Mouse (Mus musculus) right cerebral cortex, postnatal 25 days (tissue): ENCODE data around the gene Knstrn.

Source experiments
- DNase-seq: peaks from one replicate; pipeline ENCODE4 v3.0.0; 2022

Gene Knstrn

GRCm38 (mm10) chr2:118791591-118792258, 22.1 kb upstream of the Knstrn start:
- DNase-seq, result no peak

DNA sequence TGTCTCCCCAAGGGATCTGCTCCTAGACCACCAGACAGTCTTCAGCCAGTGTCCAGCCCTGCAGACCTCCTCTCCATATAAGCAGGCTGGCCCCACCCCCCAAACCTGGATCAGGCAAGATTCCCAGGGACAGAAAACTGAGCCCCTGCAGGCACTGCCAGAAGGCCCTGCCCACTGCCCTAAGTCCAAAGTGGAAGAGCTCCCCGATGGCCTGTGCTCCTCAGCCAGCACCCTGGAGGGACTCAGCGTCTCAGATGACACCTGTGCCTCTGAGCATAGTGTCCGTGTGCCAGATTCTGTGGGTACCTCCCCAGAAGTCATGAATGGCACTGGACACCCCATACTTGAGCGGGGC, 21.6 kb upstream of the Knstrn start:
- DNase-seq, result no peak

DNA sequence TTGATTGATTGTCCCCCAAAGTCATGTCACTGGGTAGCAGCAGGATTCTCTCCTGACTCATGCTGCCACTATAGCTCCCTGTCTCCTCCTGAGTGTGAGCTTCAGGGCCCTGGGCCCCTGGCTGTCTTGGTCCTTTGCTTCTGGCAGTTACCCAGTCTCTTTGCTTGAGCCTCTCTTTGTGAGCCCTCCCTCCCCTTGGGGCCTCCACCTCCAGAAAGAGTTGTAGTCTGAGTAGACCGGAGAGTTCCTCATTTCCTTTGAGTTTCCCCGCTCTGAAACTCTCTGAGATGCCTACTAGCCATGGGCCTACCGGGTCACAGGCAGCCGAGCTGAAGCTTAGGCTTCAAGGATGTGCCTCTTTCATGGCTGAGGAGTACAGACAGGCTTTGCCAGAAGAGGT, 20.2 kb upstream of the Knstrn start:
- no peak for DNase-seq

GRCm38 (mm10) chr2:118802542-118803118, 11.2 kb upstream of the Knstrn start:
- DNase-seq, result no peak

DNA sequence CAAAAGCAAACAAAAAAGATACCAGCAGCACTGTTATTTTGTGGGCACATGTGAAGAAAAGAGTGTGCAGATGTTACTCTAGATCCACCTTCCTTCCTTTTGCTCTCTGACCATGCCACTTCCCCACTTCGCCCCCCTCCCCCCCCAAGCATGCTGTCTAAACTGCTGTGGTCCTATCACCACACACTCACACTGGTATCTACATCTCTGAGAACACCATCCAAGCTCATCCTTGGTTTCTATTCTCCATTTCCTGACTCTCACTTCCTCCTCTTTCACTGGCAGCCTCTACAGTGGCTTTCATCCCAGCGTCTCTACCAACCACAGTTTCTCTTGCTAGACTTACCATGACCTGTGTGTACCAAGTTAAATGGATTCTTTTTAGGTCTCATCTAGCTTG, 9.3 kb upstream of the Knstrn start:
- no peak for DNase-seq

GRCm38 (mm10) chr2:118805137-118805536, 8.7 kb upstream of the Knstrn start:
- no peak for DNase-seq

GRCm38 (mm10) chr2:118805756-118806155, 8.0 kb upstream of the Knstrn start:
- no peak for DNase-seq

GRCm38 (mm10) chr2:118806860-118807259, 6.9 kb upstream of the Knstrn start:
- no peak for DNase-seq

GRCm38 (mm10) chr2:118810861-118811260, 2.9 kb upstream of the Knstrn start:
- DNase-seq, result no peak

DNA sequence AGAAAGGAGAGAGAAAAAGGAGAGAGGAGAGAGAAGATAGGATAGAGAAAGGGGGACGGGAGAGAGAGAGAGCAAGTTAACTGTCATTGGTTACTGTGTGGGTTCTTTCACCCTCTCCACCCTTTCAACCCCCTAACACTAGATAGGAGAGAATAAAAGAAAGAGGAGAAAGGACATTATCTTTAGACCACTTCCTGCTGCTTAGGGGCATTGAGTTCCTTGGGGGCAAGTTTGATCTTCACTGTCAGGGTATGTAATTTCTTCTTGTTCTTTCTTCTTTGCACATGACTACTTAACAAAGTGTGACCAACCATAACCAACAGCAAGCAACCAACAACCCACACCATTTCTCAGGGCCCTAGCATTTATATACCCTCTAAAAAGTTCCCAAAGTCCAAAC, 1.1 kb upstream of the Knstrn start:
- no peak for DNase-seq

DNA sequence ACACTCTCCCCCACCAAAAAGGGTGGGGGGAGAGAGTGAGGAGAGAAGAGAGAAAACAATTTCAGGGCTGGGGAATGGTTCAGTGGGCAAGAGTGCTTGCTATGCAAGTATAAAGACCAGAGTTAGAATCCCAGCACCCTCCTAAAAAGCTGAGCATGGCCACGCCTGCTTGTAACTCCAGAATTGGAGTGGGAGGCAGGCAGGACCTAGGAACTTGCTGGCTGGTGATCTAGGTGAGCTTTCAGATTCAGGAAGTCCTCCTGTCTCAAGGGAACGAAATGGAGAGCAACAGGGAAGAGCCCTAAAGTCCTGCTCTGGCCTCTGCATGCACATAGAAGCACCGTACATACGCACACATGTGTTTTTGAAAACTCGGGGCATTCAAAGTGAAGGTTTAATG, 9.0 kb downstream of the Knstrn start:
- DNase-seq, result no peak

GRCm38 (mm10) chr2:118824396-118824795, 10.6 kb downstream of the Knstrn start:
- DNase-seq, result no peak

DNA sequence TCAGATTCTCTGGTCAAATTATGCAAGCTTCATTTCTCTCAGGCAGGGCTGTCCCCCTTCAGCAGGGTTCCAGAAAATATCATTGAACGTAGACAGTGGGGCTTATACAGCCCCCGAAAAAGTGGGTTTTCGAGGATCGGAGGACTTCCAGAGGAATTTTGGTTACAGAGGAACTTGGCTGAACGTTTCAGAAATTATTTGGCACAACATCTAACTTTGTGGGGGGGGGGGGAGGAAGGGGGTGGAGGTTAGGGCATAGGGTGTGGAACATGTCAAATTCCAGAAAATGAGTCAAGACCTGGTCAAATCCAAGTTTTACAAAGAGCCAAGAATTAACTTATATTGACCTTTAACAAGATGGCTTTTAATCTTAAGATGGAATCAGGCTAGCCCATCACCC, 15.3 kb downstream of the Knstrn start:
- DNase-seq, result no peak

DNA sequence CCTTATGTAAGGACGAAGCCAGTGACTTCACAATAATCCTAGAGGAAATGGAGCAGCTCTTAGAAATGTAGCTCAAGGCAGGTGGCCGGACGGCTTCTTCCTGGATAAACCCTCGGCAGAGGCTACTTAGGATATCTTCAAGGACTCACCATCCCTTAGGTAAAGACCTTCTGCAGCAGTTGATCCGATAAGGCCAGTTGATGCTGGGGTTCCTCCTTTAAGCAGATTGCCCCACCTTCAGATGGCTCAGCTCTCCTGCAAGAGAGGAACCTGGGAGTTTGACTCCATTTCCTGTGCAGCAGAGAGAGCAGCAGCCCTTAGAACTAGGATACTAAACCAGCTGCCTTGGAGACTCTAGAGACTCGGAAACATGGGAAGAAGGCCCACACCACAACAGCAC, 20.3 kb downstream of the Knstrn start:
- DNase-seq, result no peak

DNA sequence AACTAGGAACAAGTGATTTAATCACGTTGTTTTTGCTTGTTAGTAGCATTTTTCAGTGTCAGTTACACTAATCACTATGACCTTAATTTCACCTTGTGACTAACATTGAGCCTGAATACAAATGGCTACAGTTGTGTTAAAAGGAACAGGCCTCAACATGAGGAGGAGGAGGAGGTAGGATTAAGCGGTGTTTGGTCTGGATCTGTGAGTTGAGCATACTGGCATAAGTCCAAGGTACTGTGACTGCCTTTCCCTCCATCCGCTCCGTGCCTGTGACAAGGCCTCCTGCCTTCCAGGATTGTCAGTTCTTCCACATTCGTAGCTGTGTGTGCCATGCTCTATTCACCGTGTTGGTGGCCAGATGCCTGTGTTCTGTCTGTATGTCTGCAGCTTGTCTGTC, 21.3 kb downstream of the Knstrn start:
- no peak for DNase-seq

DNA sequence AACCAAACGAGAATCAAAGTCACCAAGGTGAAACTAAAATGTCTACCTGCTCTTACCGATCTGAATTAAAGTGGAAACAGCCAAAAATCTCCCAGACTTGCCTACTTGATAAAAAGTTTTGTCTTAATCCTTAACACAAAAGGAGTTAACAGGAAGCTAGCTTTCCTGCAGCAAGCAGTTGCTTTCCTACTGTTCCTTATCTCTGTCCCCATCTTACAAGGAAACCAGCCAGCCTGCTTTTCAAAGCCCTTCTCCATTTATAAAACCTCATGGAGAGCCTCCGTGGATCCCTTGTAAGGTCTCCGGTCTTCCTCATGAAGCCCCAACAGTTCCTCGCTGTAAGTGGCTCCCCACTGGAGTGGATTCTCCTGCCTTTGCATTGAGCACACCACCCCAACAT, 24.5 kb downstream of the Knstrn start:
- DNase-seq, result no peak

- no peak for DNase-seq
Measured at GRCm38 (mm10) chr2:118841186-118841585, 27.4 kb downstream of the Knstrn start.

- DNase-seq, result no peak
Measured at GRCm38 (mm10) chr2:118841774-118842173, 28.0 kb downstream of the Knstrn start.

- no peak for DNase-seq
Measured at GRCm38 (mm10) chr2:118844427-118844826, 30.6 kb downstream of the Knstrn start.

DNA sequence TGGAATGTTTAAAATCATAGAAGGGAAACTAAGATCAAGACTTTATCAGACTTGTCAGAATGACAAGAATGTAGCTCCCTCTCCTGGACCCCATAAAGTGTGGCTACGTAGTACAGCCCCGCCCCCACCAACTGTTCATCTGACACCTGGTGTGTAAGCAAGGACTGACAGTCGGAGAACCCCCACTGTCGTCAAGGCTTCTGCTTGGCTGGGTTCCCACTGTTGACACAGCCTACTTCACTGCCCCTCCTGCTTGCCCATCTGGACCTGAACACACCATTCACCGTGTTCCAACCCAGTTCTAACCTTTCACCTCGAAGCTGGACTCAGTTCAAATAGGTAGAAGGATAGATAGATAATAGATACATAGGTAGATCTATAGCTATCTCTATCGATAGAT, 32.4 kb downstream of the Knstrn start:
- DNase-seq, result no peak

DNA sequence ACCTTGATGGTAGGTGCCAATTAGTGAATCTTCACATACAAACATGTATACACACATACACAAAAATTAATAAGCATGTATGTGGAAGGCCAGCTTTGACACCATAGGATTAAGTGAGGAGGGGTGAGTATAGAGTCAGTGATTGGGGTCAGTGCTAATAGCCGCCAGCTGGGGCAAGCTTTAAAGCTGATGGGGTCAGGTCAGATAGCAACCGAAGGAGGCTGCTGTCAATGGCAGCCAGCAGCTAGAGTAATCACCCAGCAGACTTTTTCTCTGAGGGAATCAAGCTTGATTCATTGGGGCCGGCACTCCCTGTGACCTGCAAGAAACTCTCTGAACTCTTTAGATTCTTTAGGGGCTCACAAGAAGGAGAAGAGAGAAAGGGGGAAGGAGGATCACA, 38.0 kb downstream of the Knstrn start:
- no peak for DNase-seq

DNA sequence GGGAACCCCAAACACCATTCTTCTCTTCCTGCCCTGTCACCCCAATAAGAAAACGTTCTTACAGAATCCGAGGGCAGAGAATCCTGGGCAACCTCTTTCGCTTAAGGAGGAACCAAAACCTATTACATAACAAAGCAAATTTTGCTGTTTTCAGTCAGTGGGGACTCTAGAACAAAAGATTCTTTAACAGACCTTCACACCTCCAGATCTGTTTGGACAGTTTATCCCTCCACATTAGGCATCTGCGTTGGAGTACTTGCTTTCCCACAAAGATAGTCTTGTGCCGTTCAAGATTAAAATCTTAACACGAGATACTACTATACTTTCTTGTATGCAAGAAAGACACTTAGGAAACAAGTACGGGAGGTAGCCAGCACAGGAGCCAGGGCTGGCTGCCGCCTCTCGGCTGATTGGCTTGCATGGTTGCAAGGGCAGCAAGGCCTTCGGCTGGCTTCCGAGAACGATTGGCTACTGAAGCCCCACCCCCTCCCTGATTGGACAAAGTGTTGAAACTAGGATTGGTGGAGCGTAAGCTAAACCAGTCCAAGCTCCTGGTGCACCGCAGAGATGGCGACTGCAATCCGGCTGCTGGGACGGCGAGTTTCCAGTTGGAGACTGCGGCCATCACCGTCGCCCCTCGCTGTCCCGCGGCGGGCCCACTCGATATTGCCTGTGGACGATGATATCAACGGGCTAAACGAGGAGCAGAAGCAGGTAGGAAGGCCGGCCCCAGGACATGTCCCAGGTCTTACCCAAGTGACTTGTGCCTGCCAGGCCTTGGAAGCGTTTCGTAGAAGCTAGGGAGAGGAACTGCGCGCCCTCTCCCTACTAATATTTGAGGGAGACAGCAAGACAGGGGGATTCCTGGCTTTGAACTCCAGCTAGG, 47.9 kb downstream of the Knstrn start, which contains the start of gene Ivd:
Gene Ivd (plus strand): TSS at position 501 of the 886 bp plus-strand sequence.
- DNase-seq, result peak; percentile 89

DNA sequence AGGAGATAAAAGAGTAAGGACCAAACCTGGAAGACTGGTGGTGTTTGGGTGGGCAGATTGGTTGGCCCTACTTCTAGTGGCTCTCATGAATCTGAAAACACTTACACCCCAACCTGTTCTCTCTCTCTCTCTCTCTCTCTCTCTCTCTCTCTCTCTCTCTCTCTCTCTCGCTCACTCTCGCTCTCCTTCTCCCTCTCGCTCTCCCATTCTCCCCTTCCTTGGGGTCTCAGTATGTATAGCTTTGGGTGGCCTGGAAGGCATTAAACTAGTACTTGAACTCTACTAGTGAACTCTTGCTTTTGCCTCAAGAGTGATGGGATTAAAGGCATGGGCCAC, 48.5 kb downstream of the Knstrn start:
- DNase-seq, result no peak

GRCm38 (mm10) chr2:118870601-118871000, 56.8 kb downstream of the Knstrn start:
- DNase-seq, result no peak
